Mouse (Mus musculus) spleen, adult 10 weeks (tissue): ENCODE measurements around the gene Nsg2. TPM values are rescaled to one million over a fixed set of nuclear protein-coding genes. Genes with fewer than 3 reads are reported as not detected.

Experiments used
- polyA plus RNA-seq: library from polyadenylated mRNA; stranded (reverse); fragments of 350-450 nt; fragmentation: Illumina TruSeq; extraction: RNeasy Lipid Tissue Mini Kit (QIAGEN cat#74804); gene quantifications from one replicate; pipeline ENCODE4 v1.2.3, GENCODE M21; 2015; ENCODE audit warnings: low replicate concordance; ENCODE audit not compliant: insufficient read depth

Nsg2 gene
- 40.4 TPM for polyA plus RNA-seq

GRCm38 (mm10) chr11:32000281-32000680 is at the start of gene Nsg2:
Gene Nsg2 (plus strand): TSS chr11:32000463.

GRCm38 (mm10) chr11:31965256-31966134 is 34.8 kb upstream of the Nsg2 start, which contains the start of gene 4930524B15Rik:
Gene 4930524B15Rik (plus strand): TSS chr11:31965592.

Other genes with a start within 250 kb of the Nsg2 start
- 48.9 TPM for gene Cpeb4, start 128.3 kb upstream of the Nsg2 start, polyA plus RNA-seq
- not detected for gene 4930524B15Rik, start 34.9 kb upstream of the Nsg2 start, polyA plus RNA-seq
- 46.0 TPM for gene Il9r, start 199.8 kb downstream of the Nsg2 start, polyA plus RNA-seq
- 19.0 TPM for gene Snrnp25, start 205.0 kb downstream of the Nsg2 start, polyA plus RNA-seq
- 2.0 TPM for gene Rhbdf1, start 221.8 kb downstream of the Nsg2 start, polyA plus RNA-seq
- gene Mpg, start 226.0 kb downstream of the Nsg2 start, polyA plus RNA-seq: 21.2 TPM